Mouse (Mus musculus): ENCODE results near the gene Peg3. TPM values are rescaled to one million over a fixed set of nuclear protein-coding genes. Genes with fewer than 3 reads are reported as not detected.

Gene Peg3
- total and polyA plus RNA-seq, 3 experiments: not detected

DNA sequence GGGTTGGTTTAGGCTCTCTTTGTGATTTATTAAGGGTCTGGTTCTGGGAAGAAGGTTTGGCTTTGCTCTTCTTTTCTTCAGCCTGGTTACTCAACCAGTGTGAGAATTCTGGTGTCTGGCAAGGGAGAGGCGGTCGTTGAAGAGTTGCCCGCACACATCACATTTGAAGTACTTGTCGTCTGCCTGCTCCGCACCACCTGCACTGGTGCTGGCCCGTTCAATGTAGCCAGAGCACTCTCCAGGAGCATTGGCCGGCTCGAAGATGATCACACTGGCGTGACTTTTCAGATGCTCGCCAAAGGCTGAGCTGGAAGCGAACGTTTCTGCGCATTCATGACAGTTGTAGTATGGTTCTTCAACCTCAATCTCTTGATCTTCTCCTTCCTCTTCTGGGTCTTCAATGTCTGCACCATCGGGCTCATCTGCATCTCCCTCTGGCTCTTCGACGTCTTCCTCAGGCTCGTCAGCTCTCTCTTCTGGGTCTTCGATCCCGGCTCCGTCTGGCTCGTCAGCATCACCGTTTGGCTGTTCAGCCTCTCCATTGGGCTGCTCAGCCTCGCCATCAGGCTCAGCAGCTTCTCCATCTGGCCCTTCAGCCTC is 22.7 kb downstream of the Peg3 start:
- H3K9me3 ChIP-seq (replicated peaks; ENCODE audit: low read length): peaks cover 69% of the 10 kb centered on the region
- no peaks in the 10 kb centered on the region for H3K79me2 ChIP-seq (replicated peaks; ENCODE audit: control insufficient read depth, extremely low read depth, insufficient read depth, poor library complexity, severe bottlenecking)
- in situ Hi-C loops (cut with MboI; ENCODE audit: low pct_ligation_motif_present, low pct_unique_long_range_greater_than_20kb, low sequenced_read_pairs) (no loop called here), dilution Hi-C loops (cut with MboI; ENCODE audit: extremely low pct_ligation_motif_present, extremely low pct_unique_long_range_greater_than_20kb, low sequenced_read_pairs) (no loop called here)
- H3K9ac ChIP-seq (ENCODE audit: insufficient read depth, low read depth): no peak overlapping the region
- H3K4me2 ChIP-seq (ENCODE audit: insufficient read depth, low read depth, poor library complexity, severe bottlenecking): no peak overlapping the region
- no peak for TF ChIP-seq MXI1 (IDR thresholded peaks at IDR 0.05; ENCODE audit: low read depth, low read length)
- TF ChIP-seq ETS1 (conservative IDR thresholded peaks at IDR 0.05; ENCODE audit: low read depth, low read length): no peak
- TF ChIP-seq POLR2AphosphoS2 (IDR thresholded peaks at IDR 0.05; ENCODE audit: low read depth, low read length): no peak
- TF ChIP-seq USF2 (conservative IDR thresholded peaks at IDR 0.05; ENCODE audit: low read depth, low read length): no peak
- TF ChIP-seq CTCF (conservative IDR thresholded peaks at IDR 0.05 in 1 of 2, IDR thresholded peaks at IDR 0.05 in 1 of 2; ENCODE audit: low read depth in 2 of 2, low read length in 2 of 2): no peak
- no peak for TF ChIP-seq UBTF (IDR thresholded peaks at IDR 0.05; ENCODE audit: low read depth, low read length)
- TF ChIP-seq IRF4 (IDR thresholded peaks at IDR 0.05; ENCODE audit: low read depth, low read length): no peak
- no peak for TF ChIP-seq MAFK (IDR thresholded peaks at IDR 0.05; ENCODE audit: insufficient replicate concordance, low read length)
- TF ChIP-seq ELF1 (IDR thresholded peaks at IDR 0.05; ENCODE audit: low read depth, low read length): no peak
- no peak for TF ChIP-seq SMC3 (IDR thresholded peaks at IDR 0.05; ENCODE audit: low read depth, low read length)
- no peak for TF ChIP-seq MYC (IDR thresholded peaks at IDR 0.05; ENCODE audit: low read depth, low read length)
- H3K36me3 ChIP-seq (replicated peaks in 1 of 2; ENCODE audit: control insufficient read depth in 1 of 2, insufficient read depth in 1 of 2, low read length in 1 of 2): no peaks in the 10 kb centered on the region
- H3K27ac ChIP-seq (ENCODE audit: insufficient read depth, low read depth): no peak overlapping the region
- H3K4me3 ChIP-seq (replicated peaks in 1 of 3; ENCODE audit: low read depth in 2 of 3, low read length in 2 of 3, poor library complexity in 1 of 3): no peak overlapping the region
- no peaks in the 10 kb centered on the region for H3K27me3 ChIP-seq (replicated peaks)
- no peak for DNase-seq (ENCODE audit: extremely low read depth)
- no peaks in the 10 kb centered on the region for H3K4me1 ChIP-seq (ENCODE audit: control insufficient read depth in 1 of 2, insufficient read depth in 2 of 2)

DNA sequence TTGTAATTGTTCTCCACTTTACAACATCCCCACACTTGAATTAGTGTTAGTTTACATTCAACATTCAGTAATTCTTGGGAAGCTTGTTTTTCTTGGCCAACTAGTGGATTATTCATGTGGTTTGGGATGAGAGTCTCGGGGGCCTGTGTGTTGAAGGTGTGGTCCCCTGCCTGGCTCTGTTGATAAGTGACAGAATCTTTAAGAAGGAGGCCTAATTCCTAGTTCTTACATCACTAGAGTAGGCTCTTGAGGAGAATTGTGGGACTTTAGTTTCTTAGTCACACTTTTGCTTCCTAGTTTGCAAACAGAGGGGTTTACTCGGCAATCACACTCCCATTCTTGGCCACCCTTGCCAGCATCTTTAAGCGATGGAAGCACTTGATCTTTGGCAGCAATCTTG is 31.0 kb downstream of the Peg3 start:
- dilution Hi-C loops (cut with MboI; ENCODE audit: extremely low pct_ligation_motif_present, extremely low pct_unique_long_range_greater_than_20kb, low sequenced_read_pairs): no loop called here
- DNase-seq (ENCODE audit: extremely low read depth): no peak
- Histone ChIP-seq H3K9ac (ENCODE audit: insufficient read depth, low read depth) (no peak overlapping the region), H3K4me2 (ENCODE audit: insufficient read depth, low read depth, poor library complexity, severe bottlenecking) (no peak overlapping the region), H3K4me3 (replicated peaks in 1 of 3; ENCODE audit: low read depth in 2 of 3, low read length in 2 of 3, poor library complexity in 1 of 3) (no peak overlapping the region), H3K4me1 (ENCODE audit: control insufficient read depth in 1 of 2, insufficient read depth in 2 of 2) (no peaks in the 10 kb centered on the region), H3K27me3 (replicated peaks) (no peaks in the 10 kb centered on the region), H3K79me2 (replicated peaks; ENCODE audit: control insufficient read depth, extremely low read depth, insufficient read depth, poor library complexity, severe bottlenecking) (no peaks in the 10 kb centered on the region), H3K9me3 (replicated peaks; ENCODE audit: low read length) (peaks cover 76% of the 10 kb centered on the region), H3K27ac (ENCODE audit: insufficient read depth, low read depth) (no peak overlapping the region), H3K36me3 (replicated peaks in 1 of 2; ENCODE audit: control insufficient read depth in 1 of 2, insufficient read depth in 1 of 2, low read length in 1 of 2) (no peaks in the 10 kb centered on the region)
- no peak for TF ChIP-seq RCOR1 (conservative IDR thresholded peaks at IDR 0.05; ENCODE audit: low read depth, low read length)
- no peak for TF ChIP-seq MAFK (IDR thresholded peaks at IDR 0.05; ENCODE audit: insufficient replicate concordance, low read length)
- TF ChIP-seq GABPA (IDR thresholded peaks at IDR 0.05; ENCODE audit: insufficient replicate concordance, low read depth, low read length): no peak
- no peak for TF ChIP-seq RAD21 (IDR thresholded peaks at IDR 0.05; ENCODE audit: low read depth, low read length)
- in situ Hi-C loops (cut with MboI; ENCODE audit: low pct_ligation_motif_present, low pct_unique_long_range_greater_than_20kb, low sequenced_read_pairs): no loop called here

Measured in CH12.LX (cell line).